Mouse (Mus musculus) testis, adult 2 months (tissue): ENCODE measurements at regions not wholly inside any gene's neighbourhood (a gene's known extent, or its start where the extent isn't known, plus 50 kb on each side); places are given as distances from the start of the nearest gene placed in this dataset.

Experiments used
- H3K27ac ChIP-seq: fragments of 200-500 bp; 2 replicates; pipeline ENCODE4 v1.5.1; 2012; ENCODE audit warnings: low read depth, low read length; ENCODE audit not compliant: control insufficient read depth, insufficient read depth
- H3K27me3 ChIP-seq: fragments of 200-500 bp; 2 replicates; pipeline ENCODE4 v1.6.1; 2012; ENCODE audit warnings: mild to moderate bottlenecking, low read length, moderate library complexity; ENCODE audit not compliant: control insufficient read depth, insufficient read depth
- H3K36me3 ChIP-seq: fragments of 200-500 bp; 2 replicates; pipeline ENCODE4 v1.6.1; 2012; ENCODE audit warnings: mild to moderate bottlenecking, low read length; ENCODE audit not compliant: control insufficient read depth, insufficient read depth
- H3K4me1 ChIP-seq: fragments of 200-500 bp; 2 replicates; pipeline ENCODE4 v1.6.1; 2012; ENCODE audit warnings: low read length; ENCODE audit not compliant: control insufficient read depth, insufficient read depth
- H3K4me3 ChIP-seq: fragments of 200-500 bp; 2 replicates; pipeline ENCODE4 v1.5.1; 2012; ENCODE audit warnings: low read depth, mild to moderate bottlenecking, low read length, moderate library complexity, mixed read lengths; ENCODE audit not compliant: control insufficient read depth
- CTCF ChIP-seq: fragments of 200-500 bp; IDR thresholded peaks from 2 replicates; pipeline ENCODE4 v1.5.1; 2012; ENCODE audit warnings: low read depth, mild to moderate bottlenecking, inconsistent platforms, low read length, moderate library complexity; ENCODE audit not compliant: control insufficient read depth, insufficient read depth, insufficient replicate concordance
- POLR2A ChIP-seq: fragments of 200-500 bp; IDR thresholded peaks from 2 replicates; pipeline ENCODE4 v1.6.1; 2012; ENCODE audit warnings: low read depth, mild to moderate bottlenecking, inconsistent platforms, low read length, moderate library complexity; ENCODE audit not compliant: control insufficient read depth

DNA sequence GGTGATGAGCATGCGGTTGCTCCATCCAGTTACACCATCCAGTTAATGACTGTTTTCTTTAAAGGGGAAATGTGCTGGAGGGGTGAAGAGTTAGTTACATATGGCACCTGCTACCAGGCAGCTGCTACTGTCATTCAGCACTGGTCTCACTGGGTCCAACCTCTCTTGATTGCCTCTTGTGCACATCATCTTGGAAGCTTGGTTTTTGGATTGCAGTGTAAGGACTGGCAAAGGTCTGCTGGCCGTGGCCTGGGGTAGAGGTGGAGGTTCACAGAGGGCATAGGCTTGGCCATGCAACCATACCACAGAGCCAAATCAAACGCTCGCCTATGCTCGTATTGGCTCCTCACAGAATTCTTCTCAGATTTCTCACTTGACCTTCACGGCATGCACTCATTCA is 75.1 kb upstream of the Serp2 start:
- TF ChIP-seq POLR2A (no peak), CTCF (no peak)
- no peak overlapping the region for H3K27ac ChIP-seq
- no peaks in the 10 kb centered on the region for H3K36me3 ChIP-seq
- H3K4me3 ChIP-seq: no peak overlapping the region
- no peaks in the 10 kb centered on the region for H3K27me3 ChIP-seq
- no peaks in the 10 kb centered on the region for H3K4me1 ChIP-seq

- no peaks in the 10 kb centered on the region for H3K27me3 ChIP-seq
- no peaks in the 10 kb centered on the region for H3K36me3 ChIP-seq
- H3K4me3 ChIP-seq: no peak overlapping the region
- H3K4me1 ChIP-seq: no peaks in the 10 kb centered on the region
- H3K27ac ChIP-seq: no peak overlapping the region
- TF ChIP-seq POLR2A (no peak), CTCF (no peak)
Observed at GRCm38 (mm10) chr14:76631181-76631580, 74.5 kb upstream of the Serp2 start.

GRCm38 (mm10) chr14:76629913-76630478 is 73.3 kb upstream of the Serp2 start:
- Histone ChIP-seq H3K36me3 (no peaks in the 10 kb centered on the region), H3K4me1 (no peaks in the 10 kb centered on the region; the same call in 1 of the 2 replicates), H3K27me3 (no peaks in the 10 kb centered on the region), H3K27ac (no peak overlapping the region), H3K4me3 (no peak overlapping the region)
- no peak for TF ChIP-seq CTCF
- no peak for TF ChIP-seq POLR2A

- H3K27ac ChIP-seq: peak overlapping the region; percentile 59
- no peaks in the 10 kb centered on the region for H3K36me3 ChIP-seq
- H3K27me3 ChIP-seq: no peaks in the 10 kb centered on the region
- TF ChIP-seq CTCF: no peak
- no peak for TF ChIP-seq POLR2A
- no peak overlapping the region for H3K4me3 ChIP-seq
- H3K4me1 ChIP-seq: peaks cover 13% of the 10 kb centered on the region
Observed at GRCm38 (mm10) chr14:76628182-76628892, 71.6 kb upstream of the Serp2 start.

GRCm38 (mm10) chr14:76625589-76626368 is 69.1 kb upstream of the Serp2 start:
- Histone ChIP-seq H3K4me1 (peaks cover 17% of the 10 kb centered on the region), H3K4me3 (no peak overlapping the region), H3K27ac (peak overlapping the region; percentile 75), H3K36me3 (no peaks in the 10 kb centered on the region), H3K27me3 (no peaks in the 10 kb centered on the region)
- no peak for TF ChIP-seq CTCF
- TF ChIP-seq POLR2A: no peak

DNA sequence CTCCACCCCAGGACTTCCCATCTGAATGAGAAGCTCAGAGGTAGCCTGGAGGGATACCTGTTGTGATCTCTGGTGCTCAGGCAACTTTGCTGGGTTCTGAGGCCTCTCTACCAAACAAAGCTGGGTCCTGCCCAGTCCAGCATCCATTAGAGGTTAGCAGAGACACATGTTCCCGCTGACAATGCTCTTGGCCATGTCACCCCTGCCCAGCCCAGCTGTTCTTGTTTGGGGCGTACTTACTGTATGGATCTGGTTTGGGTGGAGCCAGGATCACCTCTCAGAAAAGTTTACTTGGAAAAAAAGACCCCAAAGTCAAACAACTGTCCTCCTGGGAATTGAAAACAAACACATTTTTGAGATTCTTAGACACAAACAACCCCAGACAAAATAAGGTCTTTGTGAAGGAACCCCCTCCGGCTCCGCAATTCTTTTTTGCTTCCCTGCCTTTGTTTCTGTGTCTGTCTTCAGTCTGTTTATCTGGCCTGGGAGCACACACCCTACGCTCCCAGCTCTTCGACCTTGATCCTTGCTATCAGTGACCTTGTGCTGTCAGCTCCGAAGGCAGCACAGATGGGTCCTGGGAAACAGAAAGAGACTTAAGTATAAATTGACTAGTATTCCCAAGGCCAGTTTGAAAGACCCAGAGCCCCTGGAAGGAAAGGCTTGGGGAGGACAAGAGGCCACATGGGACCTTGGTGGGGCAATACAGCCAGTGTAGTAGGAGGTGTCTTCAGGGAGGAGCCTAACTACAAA is 68.1 kb upstream of the Serp2 start:
- TF ChIP-seq POLR2A (no peak), CTCF (no peak)
- Histone ChIP-seq H3K4me1 (peaks cover 17% of the 10 kb centered on the region), H3K27me3 (no peaks in the 10 kb centered on the region), H3K36me3 (no peaks in the 10 kb centered on the region), H3K4me3 (no peak overlapping the region), H3K27ac (peak overlapping the region; percentile 88)

DNA sequence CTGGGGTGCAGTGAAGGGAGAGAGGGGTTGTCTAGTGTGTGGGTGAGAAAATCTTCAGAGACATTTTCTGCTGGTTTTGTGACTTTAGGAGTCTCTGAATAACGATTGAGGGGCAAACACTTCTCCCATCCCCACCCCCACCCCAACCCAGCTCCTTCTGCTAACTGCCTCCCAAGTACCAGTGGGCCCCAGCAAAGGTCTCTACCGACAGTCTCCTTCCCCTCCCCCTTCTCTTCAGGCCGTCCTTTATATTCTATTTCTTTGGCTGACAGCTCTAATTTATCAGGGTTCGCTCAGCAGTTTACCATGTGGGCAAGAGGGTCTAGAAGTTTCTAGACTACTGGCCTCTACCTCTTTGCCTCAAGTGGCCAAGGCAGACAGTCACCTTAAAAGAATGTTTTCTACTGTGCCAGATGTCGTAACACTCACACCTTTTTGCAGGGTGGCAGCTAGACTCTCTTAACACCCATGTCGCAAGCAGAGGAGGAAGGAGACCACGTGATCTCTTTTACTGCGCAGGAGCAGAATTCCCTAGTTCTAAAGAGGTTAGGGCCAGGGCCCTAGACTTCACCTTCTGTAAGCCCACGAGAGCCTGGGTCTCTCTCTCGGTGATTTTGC is 66.8 kb upstream of the Serp2 start:
- Histone ChIP-seq H3K4me3 (no peak overlapping the region), H3K27ac (peak overlapping the region; percentile 88), H3K4me1 (peaks cover 22% of the 10 kb centered on the region), H3K27me3 (no peaks in the 10 kb centered on the region), H3K36me3 (no peaks in the 10 kb centered on the region)
- no peak for TF ChIP-seq POLR2A
- no peak for TF ChIP-seq CTCF
